Mouse (Mus musculus) thymus, adult 18-20 months (tissue): ENCODE measurements around the gene Olfr60.
A peak's percentile ranks its signal among the peaks of the same experiment; 100 is the strongest.

Experiments
- DNase-seq, 2 experiments: peaks; one replicate each; pipeline ENCODE4 v3.0.0; 2022; ENCODE audit warnings: mixed read lengths in 2 of 2

Gene Olfr60

DNA sequence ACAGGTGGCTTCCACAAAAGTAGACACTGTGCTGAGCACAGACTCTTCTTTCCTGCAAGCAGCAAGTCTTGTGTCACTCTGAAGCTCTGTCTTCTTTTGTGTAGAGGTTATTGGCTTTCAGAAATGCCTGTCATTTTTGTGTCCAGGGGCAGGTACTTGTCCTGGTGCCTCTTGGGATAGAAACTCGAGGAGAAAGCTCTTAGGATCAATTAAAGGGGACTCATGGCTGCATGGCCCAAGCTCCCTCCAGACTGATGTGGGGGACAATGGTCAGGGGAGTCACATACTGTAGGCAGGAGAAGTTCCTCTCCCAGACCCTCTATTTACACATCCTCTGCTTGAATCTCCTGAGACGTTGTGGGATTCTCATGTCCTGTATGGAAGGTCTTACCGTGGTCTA is at the start of gene Olfr60:
Gene Olfr60 (minus strand): TSS at position 101 of the 400 bp plus-strand sequence.
- no peak for DNase-seq

GRCm38 (mm10) chr7:140402818-140403217 is 41.3 kb upstream of the Olfr60 start, which contains the start of gene Olfr531:
Gene Olfr531 (minus strand): TSS chr7:140402918.
- no peak for DNase-seq

GRCm38 (mm10) chr7:140376911-140377310 is 15.4 kb upstream of the Olfr60 start:
- DNase-seq, result no peak

- no peak for DNase-seq
Measured at GRCm38 (mm10) chr7:140376231-140376630, 14.8 kb upstream of the Olfr60 start, which contains the start of gene Olfr530. Gene Olfr530 (minus strand): TSS chr7:140376331.

GRCm38 (mm10) chr7:140374300-140374699 is 12.8 kb upstream of the Olfr60 start:
- DNase-seq, result no peak

DNA sequence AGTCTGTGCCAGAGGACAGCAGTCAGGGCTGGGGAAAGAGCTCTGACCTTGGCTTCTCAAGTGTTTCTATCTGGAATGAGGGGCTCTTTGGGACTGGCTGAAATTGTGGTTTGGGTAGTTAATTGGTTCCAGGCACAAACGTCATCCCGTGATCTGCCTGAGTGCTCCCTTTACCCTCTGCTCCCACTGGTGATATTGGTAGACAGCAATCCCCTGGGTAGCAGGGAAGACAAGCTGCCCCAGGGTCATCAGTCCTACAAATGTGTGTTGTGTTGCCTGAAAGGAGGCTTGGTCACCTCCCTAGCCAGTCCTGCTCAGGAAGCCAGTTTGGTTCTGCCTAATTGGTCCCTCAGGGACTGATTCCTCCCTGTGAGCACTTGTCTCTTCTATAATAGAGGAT is 27.8 kb downstream of the Olfr60 start, which contains the start of gene Olfr527:
Gene Olfr527 (plus strand): TSS at position 301 of the 400 bp plus-strand sequence.
- no peak for DNase-seq

DNA sequence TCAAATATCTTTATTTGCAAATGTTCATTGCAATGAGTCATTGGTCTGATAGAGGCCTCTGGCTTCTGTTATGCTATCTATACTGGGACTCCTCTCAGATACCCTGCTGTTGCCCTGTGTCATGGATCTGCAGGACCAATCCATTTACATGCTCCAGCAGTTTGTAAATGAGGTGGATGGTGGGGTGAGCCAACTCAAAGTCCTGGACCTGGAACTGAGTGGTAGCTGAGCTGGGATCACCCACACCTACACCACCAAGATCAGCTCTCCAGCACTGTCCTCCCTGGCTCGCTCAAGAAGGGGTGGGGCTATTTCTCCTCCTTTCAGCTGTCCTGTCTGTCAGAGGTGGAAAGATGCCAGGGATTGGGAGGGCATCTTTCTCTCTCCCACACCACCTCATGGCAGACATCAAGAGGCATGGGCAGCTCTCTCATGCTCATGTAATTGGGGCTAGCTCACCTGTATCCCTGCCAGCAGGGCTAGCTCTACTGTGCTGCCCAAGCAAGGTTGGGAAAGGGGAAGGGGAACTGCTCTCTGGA is 31.6 kb downstream of the Olfr60 start:
- DNase-seq, result no peak

DNA sequence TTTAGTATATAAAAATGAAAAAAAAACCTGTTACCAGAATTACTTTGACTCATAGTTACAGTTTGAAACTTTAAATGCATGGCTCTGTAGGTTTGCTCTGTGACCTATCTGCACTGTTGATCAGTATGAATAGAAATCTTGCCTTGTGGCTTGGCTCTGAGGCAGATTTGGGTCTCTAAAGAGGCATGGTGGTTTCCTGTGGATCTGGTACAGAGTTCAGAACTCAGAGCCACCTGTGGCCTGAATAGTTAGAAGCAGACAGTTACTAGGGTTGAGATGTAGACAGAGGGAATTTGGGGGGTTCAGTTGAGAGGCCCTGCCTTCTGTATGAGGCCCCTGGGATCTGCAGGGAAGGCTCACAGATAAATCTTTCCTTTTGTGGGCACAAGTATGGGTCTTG is 40.3 kb downstream of the Olfr60 start:
- peak; percentile 12 to 23 for DNase-seq

GRCm38 (mm10) chr7:140320558-140320957 is 40.9 kb downstream of the Olfr60 start, which contains the start of gene Olfr525:
Gene Olfr525 (plus strand): TSS chr7:140320858.
- no peak for DNase-seq

DNA sequence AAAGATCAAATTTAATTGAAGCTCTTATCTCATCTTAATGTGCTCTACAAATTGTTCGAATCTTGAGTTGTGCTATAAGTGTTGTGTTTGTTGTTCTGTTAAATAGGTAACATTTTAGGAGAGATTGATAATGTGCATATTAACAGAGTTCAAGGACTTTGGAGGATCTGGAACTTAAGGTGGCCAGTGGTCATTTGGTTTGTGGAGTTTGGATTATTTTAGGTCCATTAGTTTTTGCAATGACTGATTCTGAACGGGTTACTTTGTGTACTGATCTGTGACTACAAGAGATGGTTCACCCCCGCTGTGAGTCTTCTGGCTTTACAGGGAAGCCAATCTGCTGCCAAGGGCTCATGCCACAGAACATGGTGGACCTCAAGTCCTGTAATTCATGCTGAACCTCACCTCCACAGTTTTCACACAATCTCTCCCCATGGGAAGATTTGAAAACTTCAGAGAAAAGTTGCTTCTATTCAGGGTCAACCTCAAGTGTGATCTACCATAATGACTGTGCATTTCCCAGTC is 41.5 kb downstream of the Olfr60 start:
- DNase-seq, result no peak

DNA sequence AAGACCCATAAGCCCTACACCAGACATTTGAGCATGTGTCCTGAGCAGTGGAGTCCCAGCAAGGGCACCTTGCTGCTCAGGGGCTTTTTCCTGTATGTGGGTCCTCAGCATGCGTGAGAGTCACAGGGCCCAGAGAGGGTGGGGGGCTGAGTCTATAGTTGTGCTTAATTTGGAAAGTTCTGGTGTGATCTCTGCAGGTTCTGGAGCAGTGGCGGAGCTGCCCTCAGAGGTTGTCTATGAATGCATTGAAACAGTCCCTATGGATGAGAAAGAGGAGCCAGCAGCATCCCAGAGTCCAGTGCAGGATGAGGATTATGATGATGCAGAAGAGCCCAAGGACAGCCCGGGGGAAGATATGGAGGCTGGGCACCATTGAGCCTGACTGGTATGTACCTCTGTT is 62.1 kb downstream of the Olfr60 start:
- no peak for DNase-seq

- no peak for DNase-seq
Measured at GRCm38 (mm10) chr7:140296876-140297275, 64.6 kb downstream of the Olfr60 start.

GRCm38 (mm10) chr7:140295746-140296145 is 65.7 kb downstream of the Olfr60 start:
- DNase-seq, result no peak
